Mouse (Mus musculus): ENCODE data around the gene Man2a2.

DNA sequence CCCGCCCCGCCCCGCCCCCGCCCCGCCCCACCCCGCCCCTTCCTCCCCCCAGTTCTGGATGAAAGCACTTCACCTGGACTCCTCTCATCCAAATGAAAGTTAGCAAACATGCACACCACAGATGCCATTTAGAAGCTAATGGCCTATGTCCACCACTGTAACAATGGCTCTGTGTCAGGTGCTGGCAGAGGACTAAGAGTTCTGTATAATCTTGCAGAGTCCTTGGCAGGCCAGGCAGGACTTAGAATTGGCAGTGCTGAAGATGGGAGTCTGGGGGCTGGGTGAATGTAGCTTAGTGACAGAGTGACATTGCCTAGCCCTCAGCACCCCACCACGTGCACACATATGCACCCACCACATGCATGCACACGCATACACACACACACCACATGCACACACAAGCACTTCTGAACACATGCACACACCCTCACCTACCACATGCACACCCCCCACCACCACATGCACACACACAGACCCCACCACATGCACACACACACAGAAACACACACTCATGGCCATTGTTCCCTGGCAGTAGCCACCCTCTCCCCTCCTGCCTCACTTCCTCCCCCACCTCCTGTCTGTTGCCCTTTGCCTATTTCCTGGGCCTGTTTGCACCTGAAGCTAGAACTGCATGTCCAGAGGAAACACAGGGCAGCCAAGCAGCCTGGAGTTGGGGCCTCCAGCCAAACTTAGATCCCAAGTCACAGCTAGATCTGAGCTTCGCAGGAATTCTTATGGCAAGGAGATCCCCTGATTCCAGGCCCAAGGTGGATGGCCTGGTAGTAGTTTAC, 42.5 kb upstream of the Man2a2 start:
- no peak for TF ChIP-seq CTCF (IDR thresholded peaks at IDR 0.05; ENCODE audit: borderline replicate concordance, extremely low read depth, insufficient read depth, insufficient read length)
- TF ChIP-seq POLR2A (IDR thresholded peaks at IDR 0.05; ENCODE audit: borderline replicate concordance, extremely low read depth, insufficient read depth, insufficient read length, poor library complexity, severe bottlenecking) = no peak

All from brain, embryonic 14.5 days (tissue).